Mouse (Mus musculus): ENCODE data around the gene Blm.

Gene Blm

DNA sequence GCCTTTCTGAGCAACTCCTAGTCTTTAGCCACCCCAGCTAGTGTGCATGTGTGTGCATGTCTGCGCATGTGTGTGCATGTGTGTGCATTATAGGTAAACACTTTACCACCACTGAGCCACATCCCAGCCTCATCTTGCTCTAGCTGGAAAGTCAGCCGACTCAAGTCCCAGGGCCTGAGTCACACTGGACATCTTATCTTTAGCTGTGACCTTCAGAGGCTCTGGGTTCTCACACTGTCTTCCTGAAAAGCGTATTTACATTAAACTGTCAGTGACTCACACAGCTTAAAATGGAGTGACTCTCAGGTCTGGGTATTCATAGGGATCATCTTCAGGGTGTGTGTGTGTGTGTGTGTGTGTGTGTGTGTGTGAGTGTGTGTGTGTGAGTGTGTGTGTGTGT lies 99.3 kb downstream of the Blm start:
- DNase-seq, result no peak

DNA sequence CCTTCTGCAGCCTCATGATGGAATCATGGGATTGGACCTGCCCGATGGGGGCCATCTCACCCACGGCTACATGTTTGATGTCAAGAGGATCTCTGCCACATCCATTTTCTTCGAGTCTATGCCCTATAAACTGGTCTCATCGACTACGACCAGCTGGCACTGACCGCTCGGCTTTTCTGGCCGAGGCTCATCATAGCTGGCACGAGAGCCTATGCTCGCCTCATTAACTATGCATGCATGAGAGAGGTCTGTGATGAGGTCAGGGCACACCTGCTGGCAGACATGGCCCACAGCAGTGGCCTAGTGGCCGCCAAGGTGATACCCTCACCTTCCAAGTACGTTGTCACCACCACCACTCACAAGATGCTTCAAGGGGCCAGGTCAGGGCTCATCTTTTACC lies 105.3 kb downstream of the Blm start:
- DNase-seq, result no peak

DNA sequence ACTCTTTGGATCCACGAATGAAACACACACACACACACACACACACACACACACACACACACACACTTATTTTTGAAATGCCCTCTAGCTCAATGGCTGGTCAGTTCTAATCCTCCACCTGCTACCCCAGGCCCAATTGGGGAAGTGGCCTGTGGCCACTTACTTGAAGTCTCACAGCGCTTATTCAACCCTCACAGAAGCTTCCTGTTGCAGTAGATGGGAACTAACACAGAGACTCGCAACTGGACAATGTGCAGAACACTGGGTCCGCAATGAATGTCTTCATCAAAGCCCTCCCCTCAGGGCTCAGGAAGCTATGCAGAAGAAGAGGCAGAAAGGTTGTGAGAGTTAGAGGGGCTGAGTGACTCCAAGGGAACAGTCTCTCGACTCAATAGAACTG lies 107.2 kb downstream of the Blm start:
- no peak for DNase-seq

DNA sequence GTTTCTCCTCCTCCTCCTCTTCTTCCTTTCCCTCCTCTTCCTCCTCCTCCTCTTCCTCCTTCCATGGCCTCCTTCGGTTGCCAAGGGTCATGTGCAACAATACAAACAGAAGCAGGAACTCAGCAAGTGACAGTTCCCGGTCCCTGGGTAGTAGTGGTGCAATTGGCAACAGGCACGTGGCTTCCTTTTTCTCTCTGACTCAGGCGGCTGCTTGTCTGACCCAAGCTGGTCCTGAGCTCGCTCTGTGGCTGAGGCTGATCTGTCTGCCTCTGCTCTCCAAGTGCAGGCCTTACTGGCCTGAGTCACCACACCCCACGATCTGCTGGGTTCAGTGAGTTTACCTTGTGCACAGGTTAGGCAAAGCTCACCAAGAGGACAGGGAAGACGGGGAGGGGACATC lies 108.6 kb downstream of the Blm start:
- DNase-seq, result no peak

DNA sequence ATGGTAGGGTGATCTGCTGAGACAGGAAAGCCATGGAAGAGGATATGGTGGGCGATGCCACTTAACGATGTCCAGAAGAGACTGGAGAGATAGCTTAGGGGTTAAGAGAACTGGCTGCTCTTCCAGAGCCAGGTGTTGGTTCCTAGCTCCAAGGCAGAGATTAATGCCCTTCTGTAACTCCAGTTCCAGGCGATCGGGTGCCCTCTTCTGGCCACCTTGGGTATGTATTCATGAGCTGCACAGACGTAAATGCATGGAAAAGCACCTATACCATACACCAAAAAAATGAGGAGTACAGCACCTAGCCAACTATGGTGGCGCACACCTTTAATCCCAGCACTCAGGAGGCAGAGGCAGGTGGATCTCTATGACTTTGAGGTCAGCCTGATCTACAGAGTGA lies 110.2 kb downstream of the Blm start:
- DNase-seq, result peak; percentile 55

DNA sequence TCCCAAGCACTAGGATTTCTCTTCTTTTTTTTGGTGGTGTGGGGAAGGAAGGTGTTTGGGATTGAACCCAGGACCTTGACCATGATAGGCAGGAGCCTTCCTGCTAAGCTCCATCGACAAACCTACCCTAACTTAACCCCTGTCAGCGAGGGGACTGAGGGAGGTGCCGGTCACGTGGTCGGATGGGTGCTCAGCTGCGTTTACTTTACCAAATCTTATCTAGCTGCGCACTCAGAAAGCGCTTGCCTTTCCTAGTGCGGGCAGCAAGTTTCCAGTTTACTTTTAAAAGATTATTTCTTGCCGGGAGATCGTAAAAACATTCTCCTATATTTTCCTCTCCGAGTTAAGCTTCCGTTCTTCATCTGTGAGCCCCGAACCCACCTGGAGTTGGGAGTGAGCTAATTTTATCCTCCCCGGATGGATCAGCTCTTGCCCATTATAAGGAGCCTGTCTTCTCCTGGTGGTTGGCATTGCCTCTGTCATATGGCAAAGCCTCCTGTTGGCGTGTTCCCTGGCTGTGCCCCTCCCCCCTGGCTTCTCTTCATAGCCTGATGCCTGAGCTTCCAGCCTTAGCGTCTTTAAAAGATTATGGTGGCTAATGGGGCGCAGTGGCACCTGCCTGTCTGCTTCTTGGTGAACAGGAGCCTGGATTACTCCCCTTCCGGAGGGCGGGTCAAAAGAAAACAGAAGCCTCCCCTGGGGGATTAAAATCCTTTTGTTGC lies 112.0 kb downstream of the Blm start:
- DNase-seq, result peak; percentile 60

DNA sequence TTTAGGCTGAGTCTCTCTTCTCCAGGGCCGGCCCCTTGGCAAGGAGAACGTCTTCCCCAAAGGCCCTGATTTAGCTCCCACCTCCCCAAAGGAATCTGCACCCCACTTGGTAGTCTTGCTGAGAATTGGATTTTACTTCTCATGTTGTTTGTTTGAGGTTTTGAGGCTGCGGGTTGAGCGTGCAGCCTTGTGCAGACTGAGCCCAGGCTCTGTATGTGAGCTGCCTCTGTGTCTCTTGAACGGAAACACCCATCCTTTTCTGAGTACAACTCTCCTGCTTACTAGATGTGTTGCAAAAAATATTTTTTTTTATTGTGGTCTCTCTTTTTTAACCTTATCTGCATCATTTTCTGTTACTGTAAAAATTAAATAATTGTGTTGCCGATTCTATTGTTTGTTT lies 113.3 kb downstream of the Blm start:
- no peak for DNase-seq

DNA sequence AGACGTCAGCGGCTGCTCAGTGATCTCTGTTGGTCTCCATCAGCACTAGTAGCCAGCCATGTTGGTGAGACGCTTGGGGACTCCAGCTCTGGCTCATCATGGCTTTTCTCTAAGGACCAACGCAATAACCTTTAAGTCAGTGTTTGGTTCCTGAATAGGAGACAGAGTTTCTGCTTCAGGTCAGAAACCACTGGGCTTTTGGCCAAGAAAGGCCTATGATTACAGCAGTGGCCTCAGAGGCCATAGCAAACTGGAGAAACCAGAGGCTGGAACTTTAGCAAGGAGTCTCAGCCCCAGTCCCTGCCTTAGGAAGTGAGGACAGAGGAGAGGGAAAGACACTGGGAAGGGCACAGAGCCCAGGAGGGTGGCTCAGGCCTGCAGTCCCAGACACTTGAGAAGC lies 114.3 kb downstream of the Blm start:
- no peak for DNase-seq

DNA sequence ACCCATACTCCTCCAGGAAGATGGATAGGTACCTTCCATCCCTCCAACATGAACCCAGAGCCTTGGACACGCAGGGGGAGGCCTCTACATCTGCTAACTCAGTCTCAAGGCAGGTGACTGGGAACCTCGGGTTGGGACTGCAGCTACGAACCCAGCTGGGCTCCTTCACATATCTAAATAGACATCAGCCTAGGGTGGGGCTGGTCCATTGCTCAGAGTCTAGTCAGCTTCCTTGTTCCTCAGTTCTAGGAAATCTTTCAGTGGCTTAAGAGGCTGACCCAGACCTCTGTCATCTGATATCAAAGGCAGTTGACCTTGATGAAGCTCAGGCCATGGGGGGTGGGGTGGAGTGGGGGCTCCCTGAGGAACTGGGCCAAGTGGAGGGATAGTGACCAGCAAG lies 115.6 kb downstream of the Blm start:
- DNase-seq, result no peak

DNA sequence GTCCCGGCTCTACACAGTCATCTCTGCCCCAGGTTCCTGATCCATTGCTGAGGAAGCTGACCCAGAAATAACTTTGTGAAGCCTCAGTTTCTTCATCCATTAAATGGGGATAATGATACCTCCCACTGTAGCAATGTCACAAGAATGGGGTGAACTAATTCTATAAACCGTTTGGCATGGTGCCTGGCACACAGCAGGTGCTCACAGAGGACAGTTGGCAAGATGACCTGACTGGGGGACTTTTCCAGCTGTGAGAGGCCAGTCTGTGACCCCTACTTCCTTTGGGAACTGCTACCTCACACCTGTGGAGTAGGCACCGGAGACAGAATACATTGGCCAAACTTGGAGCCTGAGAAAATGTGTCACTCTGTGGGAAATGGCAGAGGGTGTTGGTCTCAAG lies 116.9 kb downstream of the Blm start:
- no peak for DNase-seq

DNA sequence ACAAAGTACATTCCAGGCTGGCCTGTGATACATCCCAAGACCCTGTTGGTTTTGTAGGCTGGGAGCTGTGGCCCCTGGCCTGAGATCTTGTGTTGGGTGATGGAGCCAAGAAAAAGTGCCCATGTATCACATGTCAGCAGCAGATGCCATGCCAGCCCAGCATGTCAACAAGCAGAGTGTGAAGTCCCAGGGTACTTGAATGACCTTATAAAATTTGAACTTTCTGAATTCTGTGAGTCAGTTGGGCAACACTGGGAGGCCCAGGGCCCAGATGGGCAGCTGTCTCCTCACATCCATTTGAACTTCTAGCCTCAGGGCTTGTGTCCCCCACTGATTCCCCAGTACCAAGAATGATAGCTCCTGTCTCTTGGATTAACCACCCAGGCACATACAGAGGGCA lies 117.3 kb downstream of the Blm start:
- no peak for DNase-seq

DNA sequence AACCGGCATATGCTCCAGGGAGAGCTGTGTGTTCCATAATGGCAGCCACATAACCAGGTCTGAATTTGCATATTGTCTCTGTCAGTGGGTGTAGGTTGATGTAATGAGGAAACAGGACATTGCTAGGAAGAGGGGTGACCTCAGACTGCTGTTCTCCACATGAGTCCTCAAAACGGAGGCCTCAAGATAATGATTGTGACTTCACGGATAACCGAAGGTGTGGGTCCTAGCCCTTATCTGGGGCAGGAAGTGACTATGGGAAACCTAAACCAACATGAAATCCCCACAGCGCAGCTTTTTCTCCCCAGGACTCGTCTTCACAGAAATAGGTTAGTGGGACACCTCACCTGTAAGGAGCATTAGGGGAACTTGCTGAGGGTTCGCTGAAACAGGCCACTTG lies 118.0 kb downstream of the Blm start:
- peak; percentile 35 for DNase-seq

DNA sequence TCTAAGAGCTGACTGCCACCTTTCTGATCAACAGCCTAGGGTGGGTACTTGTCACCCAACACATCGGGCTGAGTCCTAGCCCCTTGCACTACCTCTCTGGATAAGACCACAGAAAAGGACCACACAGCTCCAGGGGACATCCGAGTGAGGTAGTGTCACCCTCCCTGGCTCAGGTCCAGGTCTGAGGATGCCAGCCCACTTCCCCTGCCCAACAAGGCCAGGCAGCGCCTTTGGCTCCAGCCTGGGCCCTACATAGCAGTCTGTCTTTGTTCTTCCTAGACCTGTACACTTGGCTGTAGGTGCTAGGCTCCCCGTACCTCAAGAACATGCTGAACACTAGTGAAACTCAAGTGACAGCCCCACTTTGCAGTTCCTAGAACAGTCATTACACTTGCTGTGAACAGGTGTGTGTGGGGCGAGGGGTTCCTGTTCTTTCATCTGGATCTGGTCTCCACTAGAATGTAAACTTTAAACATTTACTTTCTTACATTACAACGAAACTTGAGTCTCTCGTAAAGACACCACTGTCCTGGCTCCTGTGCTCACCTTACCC lies 120.5 kb downstream of the Blm start:
- peak; percentile 44 for DNase-seq

DNA sequence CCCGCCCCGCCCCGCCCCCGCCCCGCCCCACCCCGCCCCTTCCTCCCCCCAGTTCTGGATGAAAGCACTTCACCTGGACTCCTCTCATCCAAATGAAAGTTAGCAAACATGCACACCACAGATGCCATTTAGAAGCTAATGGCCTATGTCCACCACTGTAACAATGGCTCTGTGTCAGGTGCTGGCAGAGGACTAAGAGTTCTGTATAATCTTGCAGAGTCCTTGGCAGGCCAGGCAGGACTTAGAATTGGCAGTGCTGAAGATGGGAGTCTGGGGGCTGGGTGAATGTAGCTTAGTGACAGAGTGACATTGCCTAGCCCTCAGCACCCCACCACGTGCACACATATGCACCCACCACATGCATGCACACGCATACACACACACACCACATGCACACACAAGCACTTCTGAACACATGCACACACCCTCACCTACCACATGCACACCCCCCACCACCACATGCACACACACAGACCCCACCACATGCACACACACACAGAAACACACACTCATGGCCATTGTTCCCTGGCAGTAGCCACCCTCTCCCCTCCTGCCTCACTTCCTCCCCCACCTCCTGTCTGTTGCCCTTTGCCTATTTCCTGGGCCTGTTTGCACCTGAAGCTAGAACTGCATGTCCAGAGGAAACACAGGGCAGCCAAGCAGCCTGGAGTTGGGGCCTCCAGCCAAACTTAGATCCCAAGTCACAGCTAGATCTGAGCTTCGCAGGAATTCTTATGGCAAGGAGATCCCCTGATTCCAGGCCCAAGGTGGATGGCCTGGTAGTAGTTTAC lies 121.2 kb downstream of the Blm start:
- peak; percentile 53 for DNase-seq

DNA sequence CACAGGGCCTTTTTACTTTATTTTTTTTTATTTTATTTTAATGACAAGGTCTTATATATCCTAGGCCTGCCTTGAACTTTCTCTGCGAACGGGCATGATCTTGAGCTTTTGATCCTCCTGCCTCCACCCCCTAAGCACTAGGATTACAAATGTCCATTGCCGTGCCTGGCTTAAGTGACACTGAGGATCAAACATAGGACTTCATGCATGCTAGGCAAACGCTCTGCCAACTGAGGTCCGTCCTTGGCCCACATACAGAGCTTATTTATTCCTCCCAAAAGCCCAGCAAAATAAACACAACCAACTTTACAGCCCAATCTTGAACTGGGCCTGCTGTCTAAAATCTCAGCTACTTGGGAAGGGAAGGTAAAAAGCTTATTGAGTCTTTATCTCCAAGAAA lies 122.1 kb downstream of the Blm start:
- DNase-seq, result no peak

DNA sequence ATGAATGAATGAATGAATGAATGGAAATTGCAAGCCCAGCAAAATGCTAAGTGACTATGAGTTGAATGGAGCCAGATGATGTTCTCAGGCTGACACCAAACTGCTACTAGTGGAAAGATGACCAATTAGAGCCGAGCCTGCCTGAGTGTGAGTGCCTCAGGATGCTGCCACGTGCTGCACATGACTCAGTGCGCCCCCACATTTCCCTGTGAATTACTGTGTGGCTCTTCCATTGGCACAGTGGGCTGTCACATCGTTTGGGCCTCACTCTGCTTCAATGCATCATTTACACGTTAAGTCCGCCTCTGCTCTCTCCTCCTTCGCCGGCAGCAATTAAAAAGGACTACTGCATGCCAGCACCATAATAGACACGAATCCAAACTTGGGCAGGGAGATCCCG lies 122.6 kb downstream of the Blm start:
- DNase-seq, result no peak

DNA sequence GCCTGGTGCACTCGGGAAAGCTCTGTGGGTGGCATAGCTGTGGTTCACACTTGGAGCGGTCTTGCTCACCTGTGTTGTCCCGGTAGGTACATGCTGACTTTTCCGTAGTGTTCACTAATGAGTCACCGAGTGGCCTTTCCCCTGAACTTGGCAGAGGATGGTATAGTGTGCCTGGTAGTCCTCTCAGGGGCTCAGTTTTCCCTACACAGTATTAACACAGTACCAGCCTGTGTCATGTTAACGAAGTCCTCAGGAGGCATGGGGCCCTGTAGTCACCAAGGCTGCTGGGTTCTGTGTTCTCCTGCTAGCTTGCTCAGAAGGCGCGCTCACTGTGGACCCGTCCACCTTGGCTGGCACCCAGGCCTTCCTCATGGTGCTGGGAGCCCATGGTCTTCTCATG lies 124.5 kb downstream of the Blm start:
- no peak for DNase-seq

DNA sequence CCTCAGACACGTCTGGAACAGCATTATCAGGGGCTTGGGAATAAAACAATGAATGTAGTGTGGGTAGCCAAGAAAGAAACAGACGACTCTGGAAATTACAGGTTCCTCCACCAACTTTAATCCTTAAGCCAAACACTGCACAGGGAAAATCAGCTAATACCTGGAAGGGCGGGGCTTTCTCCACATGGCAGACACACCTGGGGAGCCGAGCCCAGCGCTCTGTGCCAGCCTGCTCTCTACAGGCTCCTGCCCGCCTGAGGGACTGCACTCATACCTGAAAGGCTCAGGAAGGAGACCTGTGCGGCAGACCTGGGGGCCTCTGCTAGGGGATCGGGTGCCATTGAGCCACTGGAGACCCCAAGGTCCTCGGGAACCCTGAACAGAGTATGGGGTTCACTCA lies 127.2 kb downstream of the Blm start:
- DNase-seq, result peak; percentile 7

DNA sequence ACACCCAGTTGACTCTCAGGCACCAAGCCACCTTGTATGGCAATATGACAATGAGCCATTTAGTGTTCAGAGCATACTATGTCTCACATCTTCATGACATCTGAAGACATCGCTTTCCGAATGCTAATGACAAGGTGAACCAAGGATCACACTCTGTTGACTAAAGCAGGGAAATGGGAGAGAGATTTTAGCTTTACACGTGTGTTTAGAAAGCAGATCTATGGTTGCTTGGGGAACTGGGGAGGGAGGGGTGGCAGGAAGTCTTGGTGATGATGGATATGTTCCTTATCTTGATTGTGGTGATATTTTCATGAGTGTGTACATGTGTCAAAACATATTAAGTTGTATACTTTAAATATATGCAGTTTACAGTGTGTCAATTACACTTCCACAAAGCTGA lies 128.7 kb downstream of the Blm start:
- no peak for DNase-seq

DNA sequence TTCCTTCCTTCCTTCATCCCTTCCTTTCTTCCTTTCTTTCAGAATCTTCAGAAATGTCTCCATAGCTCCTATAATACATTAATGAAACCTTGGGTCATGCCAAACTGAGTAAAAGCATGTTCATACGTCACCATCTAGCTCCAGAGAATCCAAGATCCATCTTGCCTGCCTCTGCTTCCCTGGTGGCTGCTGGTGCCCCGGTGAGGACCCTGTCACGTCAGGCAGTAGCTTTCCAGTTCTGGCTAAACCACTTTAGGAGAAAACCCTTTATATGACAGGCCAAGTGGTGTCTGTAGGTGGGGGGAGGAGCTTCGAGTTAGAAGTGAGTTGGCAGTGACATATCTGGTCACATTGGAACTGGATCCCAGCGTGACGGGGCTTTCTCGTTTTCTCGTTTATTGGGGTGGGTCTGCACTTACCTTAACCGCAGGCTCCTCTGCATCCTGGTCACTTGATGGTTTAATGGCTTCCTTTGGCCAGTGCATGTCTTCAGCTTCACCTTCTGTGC lies 129.7 kb downstream of the Blm start, which contains the start of gene Furin:
Gene Furin (minus strand): TSS at position 249 of the 508 bp plus-strand sequence.
- DNase-seq, result no peak
